In genomic region chr17:21567696-21568095, GRCm38 (mm10) we compare ENCODE assay signal across 8 mouse cellular contexts. TPM values are rescaled to one million over a fixed set of nuclear protein-coding genes. Genes with fewer than 3 reads are reported as not detected.
A peak's percentile ranks its signal among the peaks of the same experiment; 100 is the strongest.
DNase-seq lines count a peak whose midpoint lies in the region; ATAC-seq lines count a peak whose summit lies in the region.

No protein-coding gene starts in this region.

- peak; percentile 11 to 28 for DNase-seq in spleen, postnatal 10 days (ENCODE audit: low spot score in 2 of 2)
- DNase-seq in spleen, postnatal 36 days (ENCODE audit: low spot score in 2 of 2), result no peak
- DNase-seq in cerebellum, postnatal 10 days, result peak; percentile 53 to 55
- DNase-seq in kidney, postnatal 4 days, result peak; percentile 32 to 50
- DNase-seq in midbrain, embryonic 11.5 days (ENCODE audit: low spot score, missing footprints), result peak; percentile 88
- DNase-seq in frontal cortex, postnatal 25 days (ENCODE audit: low spot score in 2 of 2), result no peak

- H3K9ac ChIP-seq in heart, embryonic 11.5 days (ENCODE audit: low read depth, low read length), result no peak overlapping the region
- no peak overlapping the region for H3K9ac ChIP-seq in midbrain, embryonic 11.5 days (ENCODE audit: low read length)

- no peaks in the 10 kb centered on the region for H3K9me3 ChIP-seq in heart, embryonic 11.5 days (replicated peaks; ENCODE audit: control insufficient read depth, low read length)
- no peaks in the 10 kb centered on the region for H3K9me3 ChIP-seq in midbrain, embryonic 11.5 days (ENCODE audit: control insufficient read depth, low read length)

- H3K4me1 ChIP-seq in heart, embryonic 11.5 days (ENCODE audit: control insufficient read depth, insufficient read depth, low read length), result 0 out of 2 replicates have a peak, but pooled peaks cover 3% of the 10 kb centered on the region
- peaks cover 3% of the 10 kb centered on the region; the same call in 1 of the 2 replicates for H3K4me1 ChIP-seq in midbrain, embryonic 11.5 days (ENCODE audit: control insufficient read depth, insufficient read depth, low read length)

- peak; percentile 39; the same call in 1 of the 2 replicates for ATAC-seq in heart, embryonic 11.5 days (replicated peaks; ENCODE audit: insufficient number of reproducible peaks, low FRiP score, low TSS enrichment)
- ATAC-seq in midbrain, embryonic 11.5 days (ENCODE audit: low FRiP score), result peak; percentile 10; the same call in 1 of the 2 replicates
- no peak for ATAC-seq in megakaryocyte-erythroid progenitor cell, adult 5-6 weeks (replicated peaks; ENCODE audit: low FRiP score, low TSS enrichment, poor library complexity, severe bottlenecking)

- H3K27me3 ChIP-seq in heart, embryonic 11.5 days (ENCODE audit: control insufficient read depth, insufficient read depth, low read length), result no peaks in the 10 kb centered on the region
- no peaks in the 10 kb centered on the region for H3K27me3 ChIP-seq in midbrain, embryonic 11.5 days (ENCODE audit: control insufficient read depth, insufficient read depth, low read length)

- H3K4me2 ChIP-seq in heart, embryonic 11.5 days, result peak overlapping the region; percentile 61
- peak overlapping the region; percentile 63 for H3K4me2 ChIP-seq in midbrain, embryonic 11.5 days

- peak overlapping the region; percentile 19 for H3K4me3 ChIP-seq in heart, embryonic 11.5 days (ENCODE audit: low read depth, low read length)
- H3K4me3 ChIP-seq in midbrain, embryonic 11.5 days (ENCODE audit: low read depth, low read length), result peak overlapping the region; percentile 12; the same call in 1 of the 2 replicates

- no peak overlapping the region for H3K27ac ChIP-seq in heart, embryonic 11.5 days (ENCODE audit: low read depth, low read length)
- H3K27ac ChIP-seq in midbrain, embryonic 11.5 days (ENCODE audit: low read depth, low read length), result no peak overlapping the region

- WGBS in heart, embryonic 11.5 days (ENCODE audit: insufficient replicate concordance), result 41% methylated on average over 1 of the region's 1 CpGs
- 83% methylated on average over 1 of the region's 1 CpGs for WGBS in midbrain, embryonic 11.5 days

- H3K36me3 ChIP-seq in heart, embryonic 11.5 days (ENCODE audit: control insufficient read depth, insufficient read depth, low read length), result no peaks in the 10 kb centered on the region
- H3K36me3 ChIP-seq in midbrain, embryonic 11.5 days (ENCODE audit: control insufficient read depth, insufficient read depth, low read length), result no peaks in the 10 kb centered on the region

RNA-seq across cellular contexts. Expression of gene Zfp948, which starts 0.9 kb away (rescaled TPM):
- polyA plus RNA-seq in heart, embryonic 11.5 days (2014; fragmentation: Nextera tagmentation; extraction: Ambion mirVana), result 21.3 and 23.6 TPM in 2 replicates
- 19.5 and 21.3 TPM in 2 replicates for polyA plus RNA-seq in midbrain, embryonic 11.5 days (2014; fragmentation: Nextera tagmentation; extraction: Ambion mirVana)
- 2.0 and 3.8 TPM in 2 replicates for total RNA-seq in megakaryocyte-erythroid progenitor cell, adult 5-6 weeks (2014; fragmentation: Nextera tagmentation)
- 1.6 and 4.6 TPM in 2 replicates for total RNA-seq in megakaryocyte-erythroid progenitor cell, adult 5-6 weeks (2017)

RNA-seq across cellular contexts. Expression of gene Zfp52, which starts 32.4 kb away (rescaled TPM):
- polyA plus RNA-seq in heart, embryonic 11.5 days (2014; fragmentation: Nextera tagmentation; extraction: Ambion mirVana), result 1.9 and 2.4 TPM in 2 replicates
- 1.6 TPM in 2 replicates for polyA plus RNA-seq in midbrain, embryonic 11.5 days (2014; fragmentation: Nextera tagmentation; extraction: Ambion mirVana)
- total RNA-seq in megakaryocyte-erythroid progenitor cell, adult 5-6 weeks (2014; fragmentation: Nextera tagmentation), result 9.9 and 12.8 TPM in 2 replicates
- total RNA-seq in megakaryocyte-erythroid progenitor cell, adult 5-6 weeks (2017), result 16.9 and 29.6 TPM in 2 replicates

Comparison
In these comparisons a context has a peak if more than half of its experiments do, and no peak if none do; other contexts are left out.
1. DNase-seq: peak in spleen, postnatal 10 days (2 of 2), cerebellum, postnatal 10 days (2 of 2), kidney, postnatal 4 days (2 of 2) and midbrain, embryonic 11.5 days (single experiment); none in spleen, postnatal 36 days (0 of 2) and frontal cortex, postnatal 25 days (0 of 2).